Mouse (Mus musculus) layer of hippocampus, postnatal 25 days (tissue): ENCODE measurements around the gene Gm17727. TPM values are rescaled to one million over a fixed set of nuclear protein-coding genes. Genes with fewer than 3 reads are reported as not detected.
"Not testable (repeated sequence)": the region's sequence is repeated elsewhere in the genome, so short reads cannot be mapped to it uniquely, and the experiment has no call there.

Experiments used
- DNase-seq, 2 experiments: peaks; one replicate each; pipeline ENCODE4 v3.0.0; 2022; ENCODE audit warnings: mixed read lengths in 2 of 2, low spot score in 1 of 2; ENCODE audit errors: extremely low spot score in 1 of 2
- total RNA-seq, 2 experiments: library from RNA; stranded (reverse); gene quantifications; 2 replicates each; pipeline ENCODE4 v1.2.3; 2021

Gene Gm17727
- not detected for total RNA-seq

DNA sequence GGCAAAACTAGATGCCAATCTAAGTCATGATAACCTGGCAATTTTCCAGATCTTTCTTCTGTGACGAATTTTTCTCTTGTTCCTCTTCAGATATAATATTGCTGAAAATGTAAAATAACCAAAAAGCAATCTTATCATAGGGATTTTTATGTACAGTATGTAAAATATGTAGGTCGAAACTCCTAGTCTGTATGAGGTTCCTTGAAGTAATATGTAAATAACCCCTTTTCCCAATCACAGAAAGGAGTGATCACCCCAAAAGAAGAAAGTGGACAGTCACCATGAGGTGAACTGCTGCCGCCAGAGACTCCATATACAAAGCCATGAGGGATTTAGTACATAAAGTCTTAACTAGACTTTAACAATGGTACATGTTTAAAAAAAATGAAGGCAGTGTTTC lies at the start of gene Gm17727:
Gene Gm17727 (minus strand): TSS at position 101 of the 400 bp plus-strand sequence.
- DNase-seq = no peak

DNA sequence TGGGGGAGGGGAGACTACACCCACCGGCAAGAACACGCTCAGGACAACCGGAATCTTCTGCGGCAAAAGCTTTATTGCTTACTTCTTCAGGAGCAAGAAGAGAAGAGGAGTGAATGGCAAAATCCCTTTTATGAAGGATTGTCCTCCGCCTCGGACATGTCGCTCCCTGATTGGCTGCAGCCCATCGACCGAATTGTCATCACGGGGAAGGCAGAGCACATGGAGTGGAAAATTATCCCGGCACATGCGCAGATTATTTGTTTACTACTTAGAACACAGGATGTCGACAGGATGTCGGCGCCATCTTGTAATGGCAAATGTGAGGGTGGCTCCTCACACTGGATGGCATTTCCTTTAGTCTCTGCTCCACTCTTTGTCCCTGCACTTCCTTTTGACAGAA lies 40.0 kb upstream of the Gm17727 start:
- DNase-seq = not testable (repeated sequence)

DNA sequence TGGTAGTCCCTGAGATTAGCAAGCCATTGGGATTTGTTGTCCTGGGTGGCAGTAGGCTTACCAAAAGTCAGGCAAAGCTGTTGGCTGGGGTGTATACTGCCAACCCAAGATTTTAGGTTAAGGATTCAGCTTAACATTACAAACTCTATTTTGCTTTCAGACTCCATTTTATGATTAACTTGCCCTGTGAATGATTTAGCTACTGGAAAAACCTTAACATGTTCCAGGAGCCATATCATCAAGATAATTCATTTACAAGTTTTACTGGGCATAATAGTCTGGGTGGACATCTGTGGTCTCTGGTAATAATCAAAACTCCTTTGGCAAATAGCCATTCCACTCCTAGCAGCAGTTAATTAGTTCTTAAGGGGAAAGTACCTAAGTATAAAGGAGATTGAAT lies 20.2 kb upstream of the Gm17727 start:
- no peak for DNase-seq

DNA sequence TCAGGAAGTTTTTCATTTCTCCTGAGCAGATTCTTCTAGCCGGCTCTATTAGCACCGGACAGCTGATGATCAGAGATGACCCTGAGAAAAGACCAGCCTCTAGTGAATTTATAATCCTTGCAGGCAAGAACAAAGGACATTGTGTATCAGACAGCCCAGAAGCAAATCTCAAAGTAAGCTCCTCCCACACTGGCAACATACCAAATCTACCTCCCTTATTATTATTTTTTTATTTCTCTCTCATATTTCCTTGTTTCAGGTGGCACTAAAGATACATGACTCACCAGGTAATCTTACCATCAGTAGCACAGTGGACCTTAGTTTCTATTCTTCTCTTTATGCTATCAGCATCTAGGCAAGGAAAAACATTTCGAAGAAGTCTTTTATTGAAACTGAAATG lies 12.1 kb upstream of the Gm17727 start, which contains the start of the genes Gm27235 and D730048I06Rik:
Gene Gm27235 (minus strand): TSS at position 101 of the 400 bp plus-strand sequence.
Gene D730048I06Rik (minus strand): TSS at position 112 of the 400 bp plus-strand sequence.
- no peak for DNase-seq

DNA sequence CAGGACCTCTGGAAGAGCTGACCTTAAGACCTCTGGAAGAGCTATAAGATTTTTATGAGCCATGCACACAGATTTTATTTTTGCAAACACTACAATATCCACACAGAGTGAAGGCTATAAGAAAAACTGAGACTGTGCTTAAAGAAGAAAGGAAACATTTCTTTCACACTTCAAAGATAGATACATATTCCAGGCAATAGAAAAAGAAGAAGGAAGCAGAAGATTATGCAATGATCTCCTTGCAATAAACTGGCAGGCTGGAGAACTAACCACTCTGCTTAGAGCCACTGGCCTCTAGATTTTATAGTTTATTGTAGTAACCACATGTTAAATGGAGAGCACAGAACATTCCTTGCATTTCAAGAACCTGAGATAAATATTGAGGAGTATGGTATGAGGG lies 21.1 kb downstream of the Gm17727 start:
- no peak for DNase-seq

DNA sequence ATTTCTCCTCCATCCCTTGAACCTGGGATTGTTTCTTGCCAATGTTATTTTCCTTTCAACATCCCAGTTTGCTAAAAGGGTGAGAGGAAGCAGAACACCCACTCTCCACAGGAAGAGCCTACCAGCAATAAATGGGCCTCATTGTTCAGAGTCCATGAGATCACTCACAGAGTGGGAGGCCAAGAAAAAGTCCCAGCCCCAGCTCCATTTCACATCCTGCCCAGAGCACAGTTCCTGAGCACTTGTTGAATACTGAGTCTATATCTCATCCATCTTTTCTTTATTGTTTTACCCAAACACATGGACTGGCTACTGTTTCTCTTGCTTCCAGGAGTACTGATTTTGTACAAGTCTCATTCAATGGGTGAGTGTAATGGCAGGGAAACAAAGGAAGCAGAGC lies 37.2 kb downstream of the Gm17727 start, which contains the start of gene Gm17677:
Gene Gm17677 (plus strand): TSS at position 301 of the 400 bp plus-strand sequence.
- no peak for DNase-seq

Other genes with a start within 250 kb of the Gm17727 start
- gene Ddx25, start 219.6 kb downstream of the Gm17727 start, total RNA-seq = 10 to 100 TPM; 14.1 to 14.9 TPM
- gene Pus3, start 219.5 kb downstream of the Gm17727 start, total RNA-seq = 10 to 100 TPM; 11.3 to 12.0 TPM
- gene Pate2, start 207.8 kb downstream of the Gm17727 start, total RNA-seq = 1 to 10 TPM in 1 of 2 experiments, under 1 TPM in 1; 0.62 to 1.5 TPM
- 10 to 100 TPM; 12.9 to 13.1 TPM for gene Hyls1, start 207.7 kb downstream of the Gm17727 start, total RNA-seq
- gene Pate4, start 166.2 kb downstream of the Gm17727 start, total RNA-seq = not detected
- not detected for gene Pate3, start 129.9 kb downstream of the Gm17727 start, total RNA-seq
- gene Pate1, start 90.7 kb downstream of the Gm17727 start, total RNA-seq = not detected
- gene Gm17677, start 37.1 kb downstream of the Gm17727 start, total RNA-seq = not detected
- gene Gm27235, start 12.0 kb upstream of the Gm17727 start, total RNA-seq = not detected
- gene D730048I06Rik, start 12.0 kb upstream of the Gm17727 start, total RNA-seq = not detected
- gene 9230110F15Rik, start 66.0 kb upstream of the Gm17727 start, total RNA-seq = not detected
- not detected for gene 9230113P08Rik, start 130.3 kb upstream of the Gm17727 start, total RNA-seq